Mouse (Mus musculus): Measurements from ENCODE around the gene 1700012B09Rik.

DNA sequence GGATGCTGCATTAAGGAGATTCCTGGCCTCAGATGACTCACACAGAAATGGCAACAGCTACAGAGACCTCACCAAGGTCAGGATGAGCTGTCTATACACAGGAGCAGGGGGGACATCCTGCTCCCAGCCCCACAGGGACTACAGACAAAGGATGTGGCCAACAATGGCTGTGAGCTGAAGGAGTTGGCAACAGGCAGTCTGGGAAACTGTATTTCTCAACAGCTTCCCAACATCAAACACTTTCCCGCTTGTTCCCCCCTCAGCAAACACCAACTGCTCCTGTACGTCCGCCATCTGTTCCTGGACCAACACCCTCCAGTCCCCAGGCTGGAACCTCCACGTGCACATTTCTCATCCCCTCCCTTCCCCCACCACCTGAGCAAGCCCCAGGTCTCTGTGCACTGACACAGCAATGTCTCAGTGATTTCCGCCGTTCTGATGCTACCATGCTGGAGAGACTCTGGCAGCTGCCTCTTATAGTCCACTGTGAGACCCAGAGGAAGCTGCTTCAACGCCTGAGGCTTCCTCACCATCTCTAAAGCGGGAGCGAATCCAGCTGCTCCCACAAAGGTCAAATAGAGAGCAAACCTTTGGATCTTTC lies 39.8 kb downstream of the 1700012B09Rik start:
- TF ChIP-seq CTCF (IDR thresholded peaks at IDR 0.05; ENCODE audit: low read depth): no peak
- no peak for TF ChIP-seq EP300 (IDR thresholded peaks at IDR 0.05; ENCODE audit: low read depth)
